Mouse (Mus musculus) liver, embryonic 14.5 days (tissue): Measurements from ENCODE around the gene Fus.

Experiments used
- CTCF ChIP-seq: IDR thresholded peaks from 2 replicates; pipeline ENCODE4 v1.5.1; 2016; ENCODE audit warnings: antibody characterized with exemption, low read depth, control low read depth
- EP300 ChIP-seq: IDR thresholded peaks from 2 replicates; pipeline ENCODE4 v1.6.1; 2016; ENCODE audit warnings: antibody characterized with exemption, low read depth

GRCm38 (mm10) chr7:127923714-127924113, 43.5 kb upstream of the Fus start:
- no peak for TF ChIP-seq CTCF
- no peak for TF ChIP-seq EP300
